Mouse (Mus musculus): ENCODE data around the gene Elp4. TPM values are rescaled to one million over a fixed set of nuclear protein-coding genes. Genes with fewer than 3 reads are reported as not detected.

Elp4 gene
- polyA plus RNA-seq, 1 experiment = 4.7 TPM

DNA sequence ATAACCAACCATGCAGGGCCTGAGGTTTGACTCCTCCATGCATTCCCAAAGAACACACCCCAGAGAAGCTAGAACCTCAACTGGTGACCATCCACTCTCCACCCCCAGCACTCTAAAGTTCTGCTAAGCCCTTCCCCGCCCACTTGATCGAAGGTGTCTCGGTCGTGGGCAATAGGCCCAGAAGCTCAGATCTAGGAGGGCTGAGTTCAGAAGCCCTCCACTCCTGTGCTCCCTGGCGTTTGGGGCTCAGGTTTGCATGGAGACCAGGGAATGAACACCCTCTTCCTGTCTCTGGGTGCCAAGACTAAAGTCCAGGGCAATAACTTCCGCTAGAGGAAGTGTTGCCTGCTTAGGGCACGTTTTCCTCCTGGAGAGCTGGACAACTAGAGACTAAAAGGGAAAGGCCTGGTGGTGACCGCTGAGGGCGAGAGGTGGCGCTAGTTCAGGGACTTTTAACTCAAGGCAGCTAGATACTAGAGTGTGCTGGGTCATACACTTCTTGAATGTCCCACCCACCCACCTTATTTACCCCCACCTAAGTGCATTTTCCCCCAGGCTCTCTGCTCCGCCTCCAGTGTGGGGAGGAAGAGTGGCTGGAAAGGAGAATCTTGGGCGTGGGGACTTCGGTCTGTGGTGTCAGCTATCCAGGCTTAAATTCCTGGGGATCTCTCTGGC, 216.9 kb downstream of the Elp4 start:
- Histone ChIP-seq H3K27me3 (ENCODE audit: control insufficient read depth, insufficient read depth, low read length) (peaks cover 45% of the 10 kb centered on the region), H3K4me3 (ENCODE audit: control insufficient read depth, insufficient read depth, low read length) (no peak overlapping the region), H3K4me1 (replicated peaks; ENCODE audit: control insufficient read depth, insufficient read depth, low read length) (no peaks in the 10 kb centered on the region), H3K36me3 (ENCODE audit: control insufficient read depth, insufficient read depth, low read length) (no peaks in the 10 kb centered on the region), H3K27ac (ENCODE audit: control insufficient read depth, insufficient read depth, low read length) (no peak overlapping the region)
- TF ChIP-seq POLR2A (IDR thresholded peaks at IDR 0.05; ENCODE audit: control insufficient read depth, extremely low read depth, insufficient read depth, low read length, poor library complexity) (no peak), CTCF (IDR thresholded peaks at IDR 0.05; ENCODE audit: borderline replicate concordance, control insufficient read depth, extremely low read depth, insufficient read depth, low read length, poor library complexity) (no peak)
- no peak for DNase-seq
- 10% methylated on average over 13 of the region's 13 CpGs for WGBS

DNA sequence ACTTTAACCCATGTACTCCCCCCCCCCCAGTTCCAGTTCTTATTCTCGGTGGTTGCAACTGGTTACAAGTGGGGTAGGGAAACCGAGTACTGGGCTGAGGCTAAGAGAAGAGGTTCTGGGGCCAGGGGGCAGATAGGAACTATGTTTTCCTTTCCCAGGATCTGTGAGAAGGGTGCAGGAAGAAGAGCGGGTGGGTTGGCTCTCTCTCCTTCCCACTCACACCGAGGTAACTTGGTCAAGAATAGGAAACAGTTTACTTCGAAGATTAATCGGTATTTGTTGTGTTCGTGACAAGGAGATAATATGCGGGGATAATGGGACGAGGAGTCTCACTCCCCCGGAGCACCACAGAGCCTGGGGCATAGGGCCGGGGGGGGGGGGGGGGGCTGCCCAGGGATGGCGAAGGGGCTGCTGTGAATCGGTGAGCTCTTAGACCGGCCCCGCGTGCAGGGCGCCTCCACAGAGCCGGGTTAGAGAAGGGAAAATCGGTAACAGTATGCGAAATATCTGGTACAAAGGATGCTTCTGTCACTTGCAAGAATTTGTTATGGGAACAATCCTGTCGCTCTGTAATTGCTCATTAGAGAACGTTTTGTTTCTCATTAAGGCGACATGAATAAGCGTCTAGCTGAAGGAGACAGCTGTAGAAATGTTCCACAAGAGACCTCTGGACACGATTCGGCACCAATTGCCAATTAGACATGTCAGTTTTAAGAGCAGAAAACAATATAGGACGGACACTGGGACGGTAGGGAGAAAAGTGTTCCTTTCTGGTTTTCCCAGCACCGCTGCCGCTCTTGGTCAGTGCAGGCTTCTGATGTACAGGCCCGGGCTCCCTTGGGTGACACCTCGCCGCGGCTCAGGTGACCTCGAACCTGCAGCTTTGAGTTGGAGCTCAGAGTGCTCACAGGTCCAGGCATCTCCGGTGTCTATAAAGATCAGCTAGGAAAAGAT, 217.7 kb downstream of the Elp4 start:
- H3K4me1 ChIP-seq (replicated peaks; ENCODE audit: control insufficient read depth, insufficient read depth, low read length) = no peaks in the 10 kb centered on the region
- H3K4me3 ChIP-seq (ENCODE audit: control insufficient read depth, insufficient read depth, low read length) = no peak overlapping the region
- no peaks in the 10 kb centered on the region for H3K36me3 ChIP-seq (ENCODE audit: control insufficient read depth, insufficient read depth, low read length)
- no peak overlapping the region for H3K27ac ChIP-seq (ENCODE audit: control insufficient read depth, insufficient read depth, low read length)
- H3K27me3 ChIP-seq (ENCODE audit: control insufficient read depth, insufficient read depth, low read length) = peaks cover 47% of the 10 kb centered on the region
- DNase-seq = no peak
- WGBS = 8% methylated on average over 35 of the region's 36 CpGs
- TF ChIP-seq CTCF (IDR thresholded peaks at IDR 0.05; ENCODE audit: borderline replicate concordance, control insufficient read depth, extremely low read depth, insufficient read depth, low read length, poor library complexity) (no peak), POLR2A (IDR thresholded peaks at IDR 0.05; ENCODE audit: control insufficient read depth, extremely low read depth, insufficient read depth, low read length, poor library complexity) (no peak)

DNA sequence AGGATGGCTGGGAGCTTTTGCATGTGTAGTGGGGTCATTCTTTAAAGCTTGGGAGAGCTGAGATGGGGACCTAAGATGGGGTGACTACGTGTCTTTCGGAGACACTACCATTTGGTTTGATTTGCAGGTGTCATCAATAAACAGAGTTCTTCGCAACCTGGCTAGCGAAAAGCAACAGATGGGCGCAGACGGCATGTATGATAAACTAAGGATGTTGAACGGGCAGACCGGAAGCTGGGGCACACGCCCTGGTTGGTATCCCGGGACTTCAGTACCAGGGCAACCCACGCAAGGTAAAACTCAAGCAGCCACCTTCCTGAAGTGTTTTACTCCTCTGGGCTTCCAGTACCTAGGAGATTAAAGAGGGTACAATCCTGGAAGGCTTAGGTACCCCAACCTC, 218.7 kb downstream of the Elp4 start:
- 18% methylated on average over 11 of the region's 11 CpGs for WGBS
- Histone ChIP-seq H3K27ac (ENCODE audit: control insufficient read depth, insufficient read depth, low read length) (no peak overlapping the region), H3K4me1 (replicated peaks; ENCODE audit: control insufficient read depth, insufficient read depth, low read length) (no peaks in the 10 kb centered on the region), H3K36me3 (ENCODE audit: control insufficient read depth, insufficient read depth, low read length) (no peaks in the 10 kb centered on the region), H3K27me3 (ENCODE audit: control insufficient read depth, insufficient read depth, low read length) (peaks cover 47% of the 10 kb centered on the region), H3K4me3 (ENCODE audit: control insufficient read depth, insufficient read depth, low read length) (no peak overlapping the region)
- TF ChIP-seq POLR2A (IDR thresholded peaks at IDR 0.05; ENCODE audit: control insufficient read depth, extremely low read depth, insufficient read depth, low read length, poor library complexity) (no peak), CTCF (IDR thresholded peaks at IDR 0.05; ENCODE audit: borderline replicate concordance, control insufficient read depth, extremely low read depth, insufficient read depth, low read length, poor library complexity) (no peak)
- DNase-seq = no peak

DNA sequence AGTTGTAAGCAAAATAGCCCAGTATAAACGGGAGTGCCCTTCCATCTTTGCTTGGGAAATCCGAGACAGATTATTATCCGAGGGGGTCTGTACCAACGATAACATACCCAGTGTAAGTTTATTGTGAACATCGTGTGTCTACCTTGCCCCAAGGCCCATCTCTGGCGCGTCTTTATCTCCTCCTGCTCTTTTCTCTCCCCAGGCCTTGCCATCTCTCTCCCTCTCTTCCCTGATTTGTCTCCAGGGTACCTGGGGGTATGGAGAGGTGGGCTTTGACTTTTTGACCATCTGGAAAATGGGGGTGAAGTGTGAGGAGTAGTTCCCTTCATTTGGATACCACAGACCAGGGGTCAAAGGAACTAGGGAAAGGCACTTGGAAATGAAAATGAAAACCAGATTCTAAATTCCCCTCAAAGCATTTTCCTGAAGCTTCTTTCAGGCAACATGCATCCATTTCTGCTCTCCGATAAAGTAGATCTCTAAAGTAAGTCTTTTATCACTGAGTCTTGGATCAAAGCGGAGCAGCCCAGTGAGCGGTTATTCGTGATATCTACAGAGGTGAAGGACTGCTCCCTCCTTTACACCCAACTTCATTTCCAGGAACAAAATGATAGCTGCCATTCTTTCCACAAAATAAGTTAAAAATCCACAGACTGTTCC, 219.2 kb downstream of the Elp4 start:
- WGBS = 14% methylated on average over 11 of the region's 11 CpGs
- Histone ChIP-seq H3K4me1 (replicated peaks; ENCODE audit: control insufficient read depth, insufficient read depth, low read length) (no peaks in the 10 kb centered on the region), H3K27me3 (ENCODE audit: control insufficient read depth, insufficient read depth, low read length) (peaks cover 47% of the 10 kb centered on the region), H3K36me3 (ENCODE audit: control insufficient read depth, insufficient read depth, low read length) (no peaks in the 10 kb centered on the region), H3K27ac (ENCODE audit: control insufficient read depth, insufficient read depth, low read length) (no peak overlapping the region), H3K4me3 (ENCODE audit: control insufficient read depth, insufficient read depth, low read length) (no peak overlapping the region)
- TF ChIP-seq CTCF (IDR thresholded peaks at IDR 0.05; ENCODE audit: borderline replicate concordance, control insufficient read depth, extremely low read depth, insufficient read depth, low read length, poor library complexity) (no peak), POLR2A (IDR thresholded peaks at IDR 0.05; ENCODE audit: control insufficient read depth, extremely low read depth, insufficient read depth, low read length, poor library complexity) (no peak)
- DNase-seq = no peak

DNA sequence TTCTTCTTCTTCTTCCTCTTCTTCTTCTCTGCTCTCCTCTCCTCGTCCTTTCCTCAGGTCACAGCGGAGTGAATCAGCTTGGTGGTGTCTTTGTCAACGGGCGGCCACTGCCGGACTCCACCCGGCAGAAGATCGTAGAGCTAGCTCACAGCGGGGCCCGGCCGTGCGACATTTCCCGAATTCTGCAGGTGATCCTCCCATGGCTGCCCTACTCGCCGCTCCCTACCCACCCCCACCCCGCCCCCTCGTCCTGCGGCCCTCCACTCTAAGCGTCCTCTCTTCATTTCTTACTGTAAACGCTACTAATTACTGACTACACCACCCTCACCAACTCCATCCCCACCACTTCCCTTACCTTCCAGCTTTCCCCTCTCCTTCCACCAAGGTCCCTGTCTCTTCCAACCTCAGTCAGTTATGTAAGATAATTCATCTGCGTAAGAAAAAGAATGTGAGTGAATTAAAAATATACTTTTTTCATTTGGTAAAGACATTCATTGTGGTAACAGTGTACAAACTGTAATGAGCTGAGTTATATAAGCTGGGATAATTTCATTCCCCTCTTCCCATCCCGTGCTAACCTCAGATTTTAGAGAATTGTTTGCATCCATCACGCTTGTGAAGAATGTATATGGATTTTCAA, 220.5 kb downstream of the Elp4 start:
- 11% methylated on average over 22 of the region's 22 CpGs for WGBS
- H3K27me3 ChIP-seq (ENCODE audit: control insufficient read depth, insufficient read depth, low read length) = peaks cover 44% of the 10 kb centered on the region
- DNase-seq = no peak
- no peaks in the 10 kb centered on the region for H3K4me1 ChIP-seq (replicated peaks; ENCODE audit: control insufficient read depth, insufficient read depth, low read length)
- H3K4me3 ChIP-seq (ENCODE audit: control insufficient read depth, insufficient read depth, low read length) = no peak overlapping the region
- TF ChIP-seq CTCF (IDR thresholded peaks at IDR 0.05; ENCODE audit: borderline replicate concordance, control insufficient read depth, extremely low read depth, insufficient read depth, low read length, poor library complexity) (no peak), POLR2A (IDR thresholded peaks at IDR 0.05; ENCODE audit: control insufficient read depth, extremely low read depth, insufficient read depth, low read length, poor library complexity) (no peak)
- no peaks in the 10 kb centered on the region for H3K36me3 ChIP-seq (ENCODE audit: control insufficient read depth, insufficient read depth, low read length)
- H3K27ac ChIP-seq (ENCODE audit: control insufficient read depth, insufficient read depth, low read length) = no peak overlapping the region
